Mouse (Mus musculus) cerebellum, adult 9-10 months (tissue): ENCODE measurements at regions not wholly inside any gene's neighbourhood (a gene's known extent, or its start where the extent isn't known, plus 50 kb on each side); places are given as distances from the start of the nearest gene placed in this dataset.
A peak's percentile ranks its signal among the peaks of the same experiment; 100 is the strongest.

Experiments
- DNase-seq: peaks from one replicate; pipeline ENCODE4 v3.0.0; 2022

DNA sequence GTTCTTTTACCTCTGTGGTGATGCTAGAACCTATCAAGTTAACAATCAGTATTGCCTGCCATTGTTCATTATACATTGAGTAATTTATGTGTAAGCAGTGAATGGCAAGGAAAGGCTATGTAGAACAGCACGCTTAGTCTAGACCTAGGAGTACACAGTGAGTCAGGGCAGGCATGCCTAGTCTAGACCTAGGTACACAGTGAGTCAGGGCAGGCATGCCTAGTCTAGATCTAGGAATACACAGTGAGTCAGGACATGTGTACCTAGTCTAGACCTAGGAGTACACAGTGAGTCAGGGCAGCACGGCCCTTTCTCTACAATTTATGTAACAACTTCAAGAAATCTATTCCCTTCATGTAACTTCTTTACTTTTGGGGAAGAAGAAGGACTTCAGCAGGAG lies 347.2 kb downstream of the Tmem232 start:
- no peak for DNase-seq

- no peak for DNase-seq
Measured at GRCm38 (mm10) chr17:65192432-65193059, 348.0 kb downstream of the Tmem232 start.

- DNase-seq: no peak
Measured at GRCm38 (mm10) chr17:65190839-65191591, 349.6 kb downstream of the Tmem232 start.

- DNase-seq: no peak
Measured at GRCm38 (mm10) chr17:65181164-65181563, 345.3 kb upstream of the 4930583I09Rik start.

DNA sequence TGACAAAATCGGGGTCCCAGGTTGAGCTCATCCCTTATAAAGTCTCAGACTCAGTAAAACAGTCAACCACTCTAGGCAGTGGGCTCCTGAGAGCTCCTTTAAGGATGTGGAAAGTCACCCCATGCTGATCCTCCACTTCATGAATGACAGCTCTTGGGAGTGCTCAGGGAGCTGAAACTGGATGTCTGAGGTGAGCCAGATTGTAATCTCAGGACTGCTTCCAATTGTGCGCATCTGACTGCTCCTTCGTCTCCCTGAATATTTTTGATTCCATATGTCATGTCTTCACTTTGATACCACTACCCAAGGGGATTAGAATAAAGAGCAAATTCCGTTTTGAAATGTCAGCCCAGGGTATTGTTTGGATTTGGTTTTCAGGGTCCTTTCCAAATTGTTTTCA lies 339.9 kb upstream of the 4930583I09Rik start:
- DNase-seq: no peak

- no peak for DNase-seq
Measured at GRCm38 (mm10) chr17:65174114-65174513, 338.2 kb upstream of the 4930583I09Rik start.

GRCm38 (mm10) chr17:65173236-65173635 lies 337.4 kb upstream of the 4930583I09Rik start:
- no peak for DNase-seq

GRCm38 (mm10) chr17:65170691-65171090 lies 334.8 kb upstream of the 4930583I09Rik start:
- DNase-seq: no peak

GRCm38 (mm10) chr17:65169981-65170617 lies 334.2 kb upstream of the 4930583I09Rik start:
- no peak for DNase-seq

GRCm38 (mm10) chr17:65146376-65146775 lies 310.5 kb upstream of the 4930583I09Rik start:
- DNase-seq: peak; percentile 63

GRCm38 (mm10) chr17:65114651-65115050 lies 278.8 kb upstream of the 4930583I09Rik start:
- DNase-seq: no peak

DNA sequence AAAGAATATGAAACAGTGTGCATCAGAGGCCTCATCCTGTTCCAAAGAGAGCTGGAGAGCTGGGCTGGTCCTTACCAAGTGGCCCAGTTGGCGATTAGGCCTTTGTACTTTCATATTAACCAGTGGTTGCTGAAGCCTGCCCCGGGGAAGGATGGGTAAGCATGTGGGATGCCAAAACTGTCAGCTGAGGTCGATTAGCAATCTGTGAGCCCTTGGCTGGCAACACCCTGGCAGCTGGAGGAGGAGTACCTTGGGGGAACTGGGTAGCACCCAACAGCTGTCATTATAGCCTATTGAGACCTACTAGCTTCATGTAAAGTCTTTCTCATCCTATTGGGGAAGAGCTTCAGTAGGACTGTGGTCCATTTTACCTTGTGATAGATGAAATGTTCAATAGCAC lies 277.2 kb upstream of the 4930583I09Rik start:
- no peak for DNase-seq

DNA sequence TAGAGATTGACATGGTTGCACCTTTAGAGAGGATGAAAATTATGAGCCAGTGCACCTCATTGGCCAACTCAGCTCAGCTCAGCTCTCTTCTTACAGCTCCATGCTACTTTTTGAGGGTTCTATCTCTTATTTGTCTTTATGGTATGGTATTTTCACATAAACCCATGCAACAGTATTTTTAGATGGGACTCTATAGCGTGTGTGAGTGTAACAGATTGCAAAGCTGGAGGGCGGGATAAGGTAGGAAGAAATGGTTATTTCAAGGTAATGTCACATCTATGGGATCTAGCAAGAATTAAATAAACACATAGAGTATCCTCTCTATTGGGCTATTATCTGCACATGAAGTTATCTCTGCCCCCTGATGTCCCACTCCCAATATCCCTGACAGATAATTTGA lies 269.8 kb upstream of the 4930583I09Rik start:
- DNase-seq: no peak

DNA sequence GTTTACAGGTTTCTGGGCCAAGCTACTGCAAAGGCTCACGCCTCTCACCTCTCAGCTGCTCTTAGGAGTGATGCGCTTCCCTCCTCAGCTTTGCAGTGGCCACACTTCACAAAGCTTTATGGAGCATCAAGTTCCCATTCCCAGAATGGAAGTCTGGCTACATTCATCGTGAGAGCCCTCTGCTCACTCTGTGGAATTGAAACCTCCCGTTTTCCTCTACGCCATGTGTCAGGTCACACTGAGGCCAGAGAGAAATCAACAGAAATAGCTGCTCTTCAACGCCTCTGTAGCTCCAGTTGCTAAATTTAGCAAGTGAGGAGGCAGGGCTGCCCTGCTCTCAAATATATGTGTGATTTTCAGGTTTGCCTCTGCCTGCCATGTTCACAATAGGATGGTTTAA lies 265.3 kb upstream of the 4930583I09Rik start:
- DNase-seq: no peak

- no peak for DNase-seq
Measured at GRCm38 (mm10) chr17:65082249-65082648, 246.4 kb upstream of the 4930583I09Rik start.

DNA sequence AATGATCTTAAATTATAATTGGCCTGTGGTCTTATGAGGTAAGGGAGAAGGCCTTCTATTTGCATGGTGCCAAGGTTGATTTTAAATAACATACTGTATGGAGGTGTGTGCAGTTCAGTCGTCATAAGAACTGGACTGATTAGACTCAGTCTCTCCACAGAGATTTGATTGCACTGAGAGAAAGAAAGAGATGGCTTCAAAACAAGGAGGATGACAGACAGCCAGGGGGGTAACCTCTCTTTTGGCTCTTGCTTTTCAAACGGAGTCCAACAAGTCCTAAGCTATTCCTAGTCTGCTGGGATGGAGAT lies 245.9 kb upstream of the 4930583I09Rik start:
- no peak for DNase-seq

- DNase-seq: no peak
Measured at GRCm38 (mm10) chr17:65081072-65081778, 245.4 kb upstream of the 4930583I09Rik start.

GRCm38 (mm10) chr17:65074878-65075277 lies 239.0 kb upstream of the 4930583I09Rik start:
- DNase-seq: no peak

GRCm38 (mm10) chr17:65071114-65071513 lies 235.2 kb upstream of the 4930583I09Rik start:
- DNase-seq: no peak

- DNase-seq: no peak
Measured at GRCm38 (mm10) chr17:65066135-65066534, 230.3 kb upstream of the 4930583I09Rik start.

DNA sequence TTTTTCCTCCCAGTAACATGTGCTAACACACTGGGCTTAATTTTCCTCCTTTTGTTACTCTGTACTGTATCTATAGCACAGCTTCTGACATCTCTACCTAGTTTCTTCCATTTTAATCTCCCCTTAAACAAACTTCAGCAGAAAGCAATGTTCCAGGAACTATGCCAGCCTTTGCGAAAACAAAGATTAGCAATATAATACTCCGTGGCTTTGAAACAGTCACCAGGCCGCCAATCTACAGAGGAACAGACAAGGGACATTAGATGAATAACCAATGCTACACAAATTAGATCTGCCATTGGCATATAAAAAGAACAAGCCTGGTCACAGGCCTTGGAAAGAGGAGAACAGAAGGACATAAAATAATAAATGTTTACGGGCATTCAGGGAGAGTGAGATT lies 220.2 kb upstream of the 4930583I09Rik start:
- DNase-seq: no peak

- DNase-seq: peak; percentile 47
Measured at GRCm38 (mm10) chr17:65049860-65050482, 214.1 kb upstream of the 4930583I09Rik start.

DNA sequence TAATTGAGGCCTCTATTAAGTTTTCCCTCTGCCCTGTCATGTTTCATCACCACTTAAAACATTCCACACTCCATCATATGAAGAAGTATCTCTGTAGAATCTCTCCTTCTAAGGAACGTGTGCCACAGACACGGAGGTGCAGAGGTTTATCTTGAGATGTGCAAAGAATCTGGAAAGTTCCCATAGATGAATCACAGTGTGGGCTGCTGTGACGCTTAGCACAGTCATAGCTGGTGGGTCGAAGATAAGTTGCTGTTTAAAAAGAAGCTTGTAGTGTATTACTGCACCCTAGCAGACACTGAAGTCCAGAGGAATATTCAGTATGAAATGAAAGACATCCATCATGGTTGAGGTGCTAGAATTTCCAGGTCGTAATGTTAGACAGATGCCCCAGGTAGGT lies 179.9 kb upstream of the 4930583I09Rik start:
- no peak for DNase-seq
